In genomic region chr9:108753326-108753725, GRCm38 (mm10) we compare ENCODE assay signal across 8 mouse cellular contexts. TPM values are rescaled to one million over a fixed set of nuclear protein-coding genes. Genes with fewer than 3 reads are reported as not detected.
DNase-seq lines count a peak whose midpoint lies in the region; ATAC-seq and TF ChIP-seq lines count a peak whose summit lies in the region.

No protein-coding gene starts in this region.

- H3K27me3 ChIP-seq in liver, adult 2 months (ENCODE audit: control insufficient read depth, insufficient read depth, low read length): no peaks in the 10 kb centered on the region
- H3K27me3 ChIP-seq in liver, embryonic 11.5 days (replicated peaks; ENCODE audit: control insufficient read depth, insufficient read depth, low read length): no peaks in the 10 kb centered on the region

- H3K27ac ChIP-seq in liver, adult 2 months (replicated peaks; ENCODE audit: insufficient read depth, low read depth, low read length): no peak overlapping the region
- H3K27ac ChIP-seq in liver, embryonic 11.5 days (ENCODE audit: low read depth, low read length): no peak overlapping the region

- peaks cover 1% of the 10 kb centered on the region; the same call in 1 of the 2 replicates for H3K36me3 ChIP-seq in liver, adult 2 months (ENCODE audit: control insufficient read depth, insufficient read depth, low read length)
- H3K36me3 ChIP-seq in liver, embryonic 11.5 days (ENCODE audit: control insufficient read depth, insufficient read depth, low read length): no peaks in the 10 kb centered on the region

- H3K79me2 ChIP-seq in liver, adult 2 months (ENCODE audit: control insufficient read depth, insufficient read depth, low read length): no peaks in the 10 kb centered on the region

- DNase-seq in liver, adult 2 months (ENCODE audit: extremely low read depth, low read depth, low spot score): peak; percentile 55
- no peak for DNase-seq in liver, embryonic 11.5 days (ENCODE audit: low spot score)
- DNase-seq in adrenal gland, adult (ENCODE audit: inconsistent age in 2 of 2, low spot score in 1 of 2): peak; percentile 67 to 87
- peak; percentile 80 for DNase-seq in embryo, embryonic 10.5 days (ENCODE audit: low spot score)
- peak; percentile 60 to 71 for DNase-seq in heart, postnatal 14 days
- DNase-seq in left cerebral cortex, postnatal 10 days (ENCODE audit: extremely low spot score in 1 of 2, low spot score in 2 of 2): peak; percentile 61 to 64
- DNase-seq in ovary, postnatal 36 days (ENCODE audit: low spot score): peak; percentile 46
- peak; percentile 42 for DNase-seq in urinary bladder, adult 2 months (ENCODE audit: low spot score)

- TF ChIP-seq POLR2A in liver, adult 2 months (IDR thresholded peaks at IDR 0.05; ENCODE audit: extremely low read depth, insufficient read depth, low read length): no peak

- ATAC-seq in liver, embryonic 11.5 days (replicated peaks; ENCODE audit: low FRiP score): no peak

- H3K4me2 ChIP-seq in liver, embryonic 11.5 days: no peak overlapping the region

- H3K4me1 ChIP-seq in liver, adult 2 months (ENCODE audit: control insufficient read depth, insufficient read depth, low read length): no peaks in the 10 kb centered on the region
- H3K4me1 ChIP-seq in liver, embryonic 11.5 days (replicated peaks; ENCODE audit: control insufficient read depth, insufficient read depth, low read length): peaks cover 3% of the 10 kb centered on the region; the same call in 1 of the 2 replicates

- no peak overlapping the region for H3K9ac ChIP-seq in liver, adult 2 months (ENCODE audit: low read depth, low read length)
- no peak overlapping the region for H3K9ac ChIP-seq in liver, embryonic 11.5 days (ENCODE audit: low read depth, low read length)

- 65% methylated on average over 9 of the region's 9 CpGs for WGBS in liver, adult 2 months
- 66% methylated on average over 9 of the region's 9 CpGs for WGBS in liver, embryonic 11.5 days

- TF ChIP-seq CTCF in liver, adult 2 months (IDR thresholded peaks at IDR 0.05; ENCODE audit: low read depth, low read length): peak; percentile 90

- H3K9me3 ChIP-seq in liver, embryonic 11.5 days (ENCODE audit: control insufficient read depth, low read length): no peaks in the 10 kb centered on the region

- H3K4me3 ChIP-seq in liver, adult 2 months (ENCODE audit: insufficient read depth, low read depth, low read length): no peak overlapping the region
- H3K4me3 ChIP-seq in liver, embryonic 11.5 days (ENCODE audit: low read depth, low read length): no peak overlapping the region

- intact Hi-C loops in heart, postnatal 14 days (cut with DNase I): loop anchor here (2.0 kb wide), 1 partner anchor 55 kb away; the partner anchor contains the start of gene Nckipsd
- intact Hi-C loops in left cerebral cortex, postnatal 10 days (cut with DNase I): loop anchor here (5.0 kb wide), 1 partner anchor 54 kb away; the partner anchor contains the start of gene Nckipsd

RNA-seq across cellular contexts. Expression of gene Ip6k2, which starts 30.3 kb away (rescaled TPM):
- total RNA-seq in liver, adult 2 months (2014; rRNA removed): 78.6 and 87.2 TPM in 2 replicates
- 47.1 and 52.8 TPM in 2 replicates for polyA plus RNA-seq in liver, adult 2 months (2012; rRNA removed)
- 31.8 and 37.5 TPM in 2 replicates for polyA plus RNA-seq in liver, embryonic 11.5 days (2014; fragmentation: Nextera tagmentation; extraction: Ambion mirVana)
- 10 to 100 TPM; 30.7 to 31.8 TPM for total RNA-seq in heart, postnatal 14 days (2021)
- 100 to 1,000 TPM; 165 to 170 TPM for total RNA-seq in left cerebral cortex, postnatal 10 days (2021)
- polyA plus RNA-seq in urinary bladder, adult 2 months (2012; rRNA removed): 77.3 and 97.8 TPM in 2 replicates

RNA-seq across cellular contexts. Expression of gene Nckipsd, which starts 54.8 kb away (rescaled TPM):
- total RNA-seq in liver, adult 2 months (2014; rRNA removed): 2.2 and 2.8 TPM in 2 replicates
- polyA plus RNA-seq in liver, adult 2 months (2012; rRNA removed): 5.8 and 7.7 TPM in 2 replicates
- 8.8 and 16.2 TPM in 2 replicates for polyA plus RNA-seq in liver, embryonic 11.5 days (2014; fragmentation: Nextera tagmentation; extraction: Ambion mirVana)
- total RNA-seq in heart, postnatal 14 days (2021): 10 to 100 TPM in 1 of 2 experiments, 1 to 10 TPM in 1; 9.9 to 11.4 TPM
- 10 to 100 TPM; 27.7 to 31.7 TPM for total RNA-seq in left cerebral cortex, postnatal 10 days (2021)
- polyA plus RNA-seq in urinary bladder, adult 2 months (2012; rRNA removed): 10.2 and 11.7 TPM in 2 replicates
